Mouse (Mus musculus) liver, adult 2 months (tissue): ENCODE measurements around the gene Muc3. TPM values are rescaled to one million over a fixed set of nuclear protein-coding genes. Genes with fewer than 3 reads are reported as not detected.

Experiments used
- DNase-seq: peaks from one replicate; pipeline ENCODE4 v3.0.0-alpha.2; 2011; ENCODE audit warnings: low read depth, low spot score; ENCODE audit errors: extremely low read depth
- H3K27ac ChIP-seq: fragments of 200-500 bp; replicated peaks from 2 replicates; pipeline ENCODE4 v1.5.1; 2012; ENCODE audit warnings: low read depth, mild to moderate bottlenecking, control low read depth, inconsistent platforms, low read length; ENCODE audit not compliant: insufficient read depth
- H3K27me3 ChIP-seq: fragments of 200-500 bp; 2 replicates; pipeline ENCODE4 v1.6.1; 2012; ENCODE audit warnings: mild to moderate bottlenecking, moderate library complexity, low read length, inconsistent platforms; ENCODE audit not compliant: control insufficient read depth, insufficient read depth
- H3K36me3 ChIP-seq: fragments of 200-500 bp; 2 replicates; pipeline ENCODE4 v1.6.1; 2012; ENCODE audit warnings: low read length, inconsistent platforms; ENCODE audit not compliant: control insufficient read depth, insufficient read depth
- H3K4me1 ChIP-seq: fragments of 200-500 bp; 2 replicates; pipeline ENCODE4 v1.6.1; 2011; ENCODE audit warnings: low read length; ENCODE audit not compliant: control insufficient read depth, insufficient read depth
- H3K4me3 ChIP-seq: fragments of 200-500 bp; 2 replicates; pipeline ENCODE4 v1.5.1; 2011; ENCODE audit warnings: low read depth, mild to moderate bottlenecking, control low read depth, low read length, moderate library complexity; ENCODE audit not compliant: insufficient read depth
- H3K79me2 ChIP-seq: fragments of 200-500 bp; 2 replicates; pipeline ENCODE4 v1.6.1; 2012; ENCODE audit warnings: inconsistent platforms, mild to moderate bottlenecking, low read length, moderate library complexity; ENCODE audit not compliant: control insufficient read depth, insufficient read depth
- H3K9ac ChIP-seq: fragments of 200-500 bp; 2 replicates; pipeline ENCODE4 v1.6.1; 2012; ENCODE audit warnings: low read depth, mild to moderate bottlenecking, control low read depth, inconsistent platforms, low read length
- CTCF ChIP-seq: fragments of 200-500 bp; IDR thresholded peaks from 2 replicates; pipeline ENCODE4 v1.5.1; 2011; ENCODE audit warnings: low read depth, low read length, control low read depth
- POLR2A ChIP-seq: fragments of 200-500 bp; IDR thresholded peaks from 2 replicates; pipeline ENCODE4 v1.6.1; 2011; ENCODE audit warnings: low read length, control low read depth; ENCODE audit not compliant: insufficient read depth; ENCODE audit errors: extremely low read depth
- WGBS: fragments of 180-500 bp; shearing (Covaris S2); methylation state at CpG from one replicate; pipeline ENCODE4 v1.1.7; 2018; 5-methylcytosine and 5-hydroxymethylcytosine counted together
- polyA plus RNA-seq: library from polyadenylated mRNA; depleted of rRNA; stranded (reverse); fragments of >200 nt; gene quantifications from 2 replicates; pipeline ENCODE4 v1.2.3, GENCODE M21; 2012
- total RNA-seq: library from RNA; depleted of rRNA; stranded (reverse); fragments of >200 nt; gene quantifications from 2 replicates; pipeline ENCODE4 v1.2.3, GENCODE M21; 2014

Gene Muc3
- total and polyA plus RNA-seq, 2 experiments: 0.28 to 0.37 TPM

- Histone ChIP-seq H3K27me3 (no peaks in the 10 kb centered on the region), H3K27ac (peak overlapping the region; percentile 87), H3K4me3 (peak overlapping the region; percentile 5), H3K9ac (peak overlapping the region; percentile 84), H3K36me3 (peaks cover 2% of the 10 kb centered on the region; the same call in 1 of the 2 replicates), H3K79me2 (no peaks in the 10 kb centered on the region), H3K4me1 (peaks cover 7% of the 10 kb centered on the region; the same call in 1 of the 2 replicates)
- 48% methylated on average over 9 of the region's 9 CpGs for WGBS
- TF ChIP-seq CTCF (no peak), POLR2A (no peak)
- DNase-seq: no peak
Measured at GRCm38 (mm10) chr5:137114891-137115561, 34.1 kb downstream of the Muc3 start.

GRCm38 (mm10) chr5:137111542-137112408 lies 37.3 kb downstream of the Muc3 start:
- Histone ChIP-seq H3K9ac (no peak overlapping the region), H3K27me3 (no peaks in the 10 kb centered on the region), H3K4me1 (peaks cover 12% of the 10 kb centered on the region), H3K79me2 (no peaks in the 10 kb centered on the region), H3K4me3 (no peak overlapping the region), H3K36me3 (peaks cover 2% of the 10 kb centered on the region; the same call in 1 of the 2 replicates), H3K27ac (no peak overlapping the region)
- TF ChIP-seq CTCF (no peak), POLR2A (no peak)
- DNase-seq: no peak
- WGBS: 93% methylated on average over 5 of the region's 5 CpGs

GRCm38 (mm10) chr5:137110863-137111262 lies 38.3 kb downstream of the Muc3 start:
- Histone ChIP-seq H3K27me3 (no peaks in the 10 kb centered on the region), H3K9ac (no peak overlapping the region), H3K79me2 (no peaks in the 10 kb centered on the region), H3K4me3 (no peak overlapping the region), H3K4me1 (peaks cover 8% of the 10 kb centered on the region), H3K27ac (no peak overlapping the region), H3K36me3 (peaks cover 2% of the 10 kb centered on the region; the same call in 1 of the 2 replicates)
- no peak for DNase-seq
- TF ChIP-seq CTCF (no peak), POLR2A (no peak)
- WGBS: 90% methylated on average over 12 of the region's 12 CpGs

- H3K27me3 ChIP-seq: no peaks in the 10 kb centered on the region
Measured at GRCm38 (mm10) chr5:137109941-137110593, 39.1 kb downstream of the Muc3 start.

GRCm38 (mm10) chr5:137108111-137108510 lies 41.0 kb downstream of the Muc3 start:
- H3K27ac ChIP-seq: no peak overlapping the region
- no peaks in the 10 kb centered on the region for H3K79me2 ChIP-seq
- peaks cover 5% of the 10 kb centered on the region for H3K4me1 ChIP-seq
- H3K4me3 ChIP-seq: no peak overlapping the region
- TF ChIP-seq POLR2A: no peak
- DNase-seq: no peak
- no peaks in the 10 kb centered on the region for H3K27me3 ChIP-seq
- H3K36me3 ChIP-seq: no peaks in the 10 kb centered on the region; the same call in 1 of the 2 replicates
- 76% methylated on average over 6 of the region's 6 CpGs for WGBS
- H3K9ac ChIP-seq: no peak overlapping the region

More at GRCm38 (mm10) chr5:137109941-137110593, 39.1 kb downstream of the Muc3 start:
- H3K4me1 ChIP-seq: peaks cover 6% of the 10 kb centered on the region
- H3K4me3 ChIP-seq: no peak overlapping the region
- 67% methylated on average over 25 of the region's 25 CpGs for WGBS
- H3K36me3 ChIP-seq: peaks cover 2% of the 10 kb centered on the region; the same call in 1 of the 2 replicates
- H3K9ac ChIP-seq: no peak overlapping the region
- TF ChIP-seq POLR2A (no peak), CTCF (no peak)
- DNase-seq: no peak
- no peaks in the 10 kb centered on the region for H3K79me2 ChIP-seq
- no peak overlapping the region for H3K27ac ChIP-seq
